Mouse (Mus musculus) kidney, embryonic 14.5 days (tissue): ENCODE measurements around the gene Numb. TPM values are rescaled to one million over a fixed set of nuclear protein-coding genes. Genes with fewer than 3 reads are reported as not detected.

ENCODE experiments used
- ATAC-seq: fragments of 200-750 bp; cut with Nextera tagmentation; 2 replicates; pipeline ENCODE4 v1.8.0; 2017; ENCODE audit warnings: moderate number of reproducible peaks, mild to moderate bottlenecking, moderate TSS enrichment, moderate library complexity; ENCODE audit not compliant: low FRiP score, low TSS enrichment
- H3K27ac ChIP-seq: fragments of 300-500 bp; sonication (generic); 2 replicates; pipeline ENCODE4 v1.5.1; 2014; ENCODE audit warnings: low read depth, mild to moderate bottlenecking, low read length, moderate library complexity, mixed read lengths
- H3K27me3 ChIP-seq: fragments of 300-500 bp; sonication (generic); 2 replicates; pipeline ENCODE4 v1.6.1; 2014; ENCODE audit warnings: mild to moderate bottlenecking, low read length; ENCODE audit not compliant: control insufficient read depth, insufficient read depth
- H3K36me3 ChIP-seq: fragments of 300-500 bp; sonication (generic); 2 replicates; pipeline ENCODE4 v1.6.1; 2014; ENCODE audit warnings: low read length, mixed read lengths; ENCODE audit not compliant: control insufficient read depth, insufficient read depth
- H3K4me1 ChIP-seq: fragments of 300-500 bp; sonication (generic); 2 replicates; pipeline ENCODE4 v1.6.1; 2014; ENCODE audit warnings: low read length, mixed read lengths; ENCODE audit not compliant: control insufficient read depth, insufficient read depth
- H3K4me2 ChIP-seq: fragments of 300-500 bp; sonication (generic); replicated peaks from 2 replicates; pipeline ENCODE4 v1.6.1; 2014; ENCODE audit warnings: low read depth, mild to moderate bottlenecking, low read length
- H3K4me3 ChIP-seq: fragments of 300-500 bp; sonication (generic); 2 replicates; pipeline ENCODE4 v1.5.1; 2014; ENCODE audit warnings: mild to moderate bottlenecking, low read length
- H3K9ac ChIP-seq: fragments of 300-500 bp; sonication (generic); 2 replicates; pipeline ENCODE4 v1.6.1; 2014; ENCODE audit warnings: low read depth, mild to moderate bottlenecking, low read length, moderate library complexity
- H3K9me3 ChIP-seq: fragments of 300-500 bp; sonication (generic); 2 replicates; pipeline ENCODE4 v1.6.1; 2016; ENCODE audit warnings: low read length; ENCODE audit not compliant: control insufficient read depth
- WGBS: fragments of 180-500 bp; shearing (Covaris S2); extraction: QIAGEN DNeasy Blood & Tissue Kit; methylation state at CpG from one replicate; pipeline ENCODE4 v1.1.7; 2014; 5-methylcytosine and 5-hydroxymethylcytosine counted together
- polyA plus RNA-seq: library from polyadenylated mRNA; unstranded; fragments of >200 nt; fragmentation: Nextera tagmentation; extraction: Ambion mirVana; gene quantifications from 2 replicates; pipeline ENCODE4 v1.2.1, GENCODE M21; 2014

The Numb gene
- polyA plus RNA-seq, 1 experiment from 2014 or later = 34.1 TPM

DNA sequence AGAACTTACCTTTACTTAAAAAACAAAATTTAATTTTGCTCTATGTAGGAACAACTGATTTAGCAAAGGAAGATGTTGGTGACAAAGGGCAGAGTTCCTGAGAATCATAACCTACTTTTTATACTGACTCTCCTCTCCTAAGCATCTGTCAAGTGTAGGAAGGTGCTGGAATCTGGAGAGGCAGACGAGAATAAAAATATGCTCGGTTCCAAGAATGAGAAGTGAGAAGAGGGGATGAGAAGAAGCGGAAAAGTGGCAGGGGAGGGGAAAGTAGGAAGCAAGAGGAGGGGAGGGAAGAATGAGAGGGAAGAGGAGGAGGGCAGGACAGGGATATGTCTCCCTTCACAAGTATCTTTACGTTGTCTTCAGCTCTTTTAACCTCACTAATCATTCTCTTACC, 71.4 kb downstream of the Numb start:
- WGBS = 85% methylated on average over 4 of the region's 4 CpGs
- no peak overlapping the region for H3K4me3 ChIP-seq

DNA sequence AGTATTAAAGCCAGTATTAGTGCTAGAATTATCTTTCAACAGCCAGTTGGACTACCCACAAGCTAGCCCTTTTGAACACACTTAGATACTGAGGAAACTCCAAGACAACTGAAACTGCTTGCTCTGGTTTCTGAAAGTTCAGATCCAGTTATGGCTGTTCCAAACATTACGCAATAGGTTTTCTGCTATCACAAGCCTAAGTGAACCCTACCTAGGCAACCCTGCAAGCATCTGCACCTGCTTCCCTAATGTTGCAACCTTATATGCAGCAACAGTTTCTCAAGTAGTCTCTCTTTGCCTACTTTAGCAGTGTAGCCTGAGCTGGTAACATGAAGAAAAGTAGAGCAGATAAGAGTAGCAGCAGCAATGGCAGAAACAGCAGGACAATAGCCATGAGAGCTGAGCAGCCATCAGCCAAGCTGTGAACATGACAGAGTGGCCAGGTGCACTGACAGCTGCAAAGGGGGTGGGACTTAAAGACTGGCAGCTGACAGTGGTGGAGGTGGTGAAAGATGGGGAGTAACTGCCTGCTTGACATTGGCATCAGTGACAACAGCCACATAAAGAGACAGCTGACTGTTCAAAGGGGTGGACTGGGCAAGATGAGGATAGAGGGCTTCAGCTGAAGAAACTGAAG, 73.0 kb downstream of the Numb start:
- 100% methylated on average over 1 of the region's 1 CpGs for WGBS
- H3K4me2 ChIP-seq = no peak overlapping the region
- no peaks in the 10 kb centered on the region for H3K4me1 ChIP-seq
- H3K36me3 ChIP-seq = no peaks in the 10 kb centered on the region; the same call in 1 of the 2 replicates
- H3K4me3 ChIP-seq = no peak overlapping the region
- H3K27ac ChIP-seq = no peak overlapping the region
- ATAC-seq = no peak
- H3K9ac ChIP-seq = no peak overlapping the region
- H3K9me3 ChIP-seq = no peaks in the 10 kb centered on the region
- H3K27me3 ChIP-seq = no peaks in the 10 kb centered on the region

More for the DNA sequence above, 71.4 kb downstream of the Numb start:
- no peaks in the 10 kb centered on the region for H3K9me3 ChIP-seq
- H3K4me2 ChIP-seq = no peak overlapping the region
- no peaks in the 10 kb centered on the region for H3K4me1 ChIP-seq
- H3K36me3 ChIP-seq = peaks cover 3% of the 10 kb centered on the region; the same call in 1 of the 2 replicates
- no peak for ATAC-seq
- no peaks in the 10 kb centered on the region for H3K27me3 ChIP-seq
- H3K27ac ChIP-seq = no peak overlapping the region
- no peak overlapping the region for H3K9ac ChIP-seq

DNA sequence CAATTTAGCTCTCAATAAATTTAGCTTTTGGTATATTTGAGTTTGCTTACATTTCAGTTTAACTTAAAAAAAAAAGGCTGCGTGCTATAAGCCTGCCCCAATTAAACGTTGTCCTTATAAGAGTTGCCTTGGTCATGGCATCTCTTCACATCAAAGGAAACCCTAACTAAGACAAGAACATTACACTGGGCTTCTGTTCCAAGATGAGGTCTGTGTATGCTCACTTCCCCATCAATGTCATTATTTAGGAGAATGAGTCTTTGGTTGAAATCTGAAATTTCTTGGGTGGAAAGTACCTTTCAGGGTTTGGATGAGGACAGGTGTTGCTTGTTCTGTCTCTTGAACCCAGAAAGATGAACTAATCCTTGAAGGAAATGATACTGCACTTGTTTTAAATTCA, 73.9 kb downstream of the Numb start:
- no peak overlapping the region for H3K27ac ChIP-seq
- no peak overlapping the region for H3K9ac ChIP-seq
- H3K4me3 ChIP-seq = no peak overlapping the region
- no peak overlapping the region for H3K4me2 ChIP-seq
- H3K4me1 ChIP-seq = no peaks in the 10 kb centered on the region
- ATAC-seq = no peak
- H3K27me3 ChIP-seq = no peaks in the 10 kb centered on the region
- H3K9me3 ChIP-seq = no peaks in the 10 kb centered on the region
- whole genome bisulfite sequencing = 92% methylated on average over 2 of the region's 2 CpGs
- H3K36me3 ChIP-seq = no peaks in the 10 kb centered on the region; the same call in 1 of the 2 replicates

DNA sequence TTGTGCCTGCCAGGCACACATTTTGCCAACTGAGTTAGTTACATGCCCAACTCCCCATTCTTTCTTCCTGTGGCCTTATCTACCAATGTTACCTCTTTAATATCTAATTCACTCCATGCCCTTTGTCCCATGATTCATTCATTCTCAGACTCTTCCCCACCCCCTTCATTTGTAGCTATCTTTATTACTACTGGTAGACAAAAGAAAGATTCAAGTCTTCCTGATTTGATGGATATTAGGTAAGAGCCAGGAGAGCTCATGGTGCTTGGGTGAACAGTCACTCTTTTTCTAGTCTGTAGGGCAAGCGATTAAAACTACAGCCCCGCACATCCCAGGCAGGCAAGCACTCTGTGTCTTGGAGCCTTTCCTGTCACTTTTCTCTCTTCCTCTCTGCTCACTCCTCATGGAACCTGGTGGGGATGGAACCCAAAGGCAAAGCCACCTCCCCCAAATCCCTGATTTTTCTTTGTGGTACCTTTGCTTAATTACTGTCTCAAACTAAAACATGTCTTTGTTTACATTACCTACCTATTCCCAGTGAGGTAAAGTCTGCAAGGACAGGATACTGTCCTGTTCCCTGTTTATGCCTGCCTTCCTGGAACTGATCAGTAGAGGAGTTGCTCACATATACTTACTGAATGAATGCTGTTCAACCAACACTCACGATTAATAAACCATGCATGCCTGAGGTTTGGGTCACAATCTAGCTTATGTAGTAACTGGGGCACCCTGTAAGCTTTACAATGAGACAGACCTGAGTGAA, 78.9 kb downstream of the Numb start:
- H3K36me3 ChIP-seq = peaks cover 13% of the 10 kb centered on the region; the same call in 1 of the 2 replicates
- H3K27me3 ChIP-seq = no peaks in the 10 kb centered on the region
- H3K4me1 ChIP-seq = no peaks in the 10 kb centered on the region
- H3K9ac ChIP-seq = no peak overlapping the region
- H3K9me3 ChIP-seq = no peaks in the 10 kb centered on the region
- H3K4me2 ChIP-seq = no peak overlapping the region
- H3K27ac ChIP-seq = no peak overlapping the region
- no peak overlapping the region for H3K4me3 ChIP-seq
- WGBS = 91% methylated on average over 3 of the region's 3 CpGs
- no peak for ATAC-seq

DNA sequence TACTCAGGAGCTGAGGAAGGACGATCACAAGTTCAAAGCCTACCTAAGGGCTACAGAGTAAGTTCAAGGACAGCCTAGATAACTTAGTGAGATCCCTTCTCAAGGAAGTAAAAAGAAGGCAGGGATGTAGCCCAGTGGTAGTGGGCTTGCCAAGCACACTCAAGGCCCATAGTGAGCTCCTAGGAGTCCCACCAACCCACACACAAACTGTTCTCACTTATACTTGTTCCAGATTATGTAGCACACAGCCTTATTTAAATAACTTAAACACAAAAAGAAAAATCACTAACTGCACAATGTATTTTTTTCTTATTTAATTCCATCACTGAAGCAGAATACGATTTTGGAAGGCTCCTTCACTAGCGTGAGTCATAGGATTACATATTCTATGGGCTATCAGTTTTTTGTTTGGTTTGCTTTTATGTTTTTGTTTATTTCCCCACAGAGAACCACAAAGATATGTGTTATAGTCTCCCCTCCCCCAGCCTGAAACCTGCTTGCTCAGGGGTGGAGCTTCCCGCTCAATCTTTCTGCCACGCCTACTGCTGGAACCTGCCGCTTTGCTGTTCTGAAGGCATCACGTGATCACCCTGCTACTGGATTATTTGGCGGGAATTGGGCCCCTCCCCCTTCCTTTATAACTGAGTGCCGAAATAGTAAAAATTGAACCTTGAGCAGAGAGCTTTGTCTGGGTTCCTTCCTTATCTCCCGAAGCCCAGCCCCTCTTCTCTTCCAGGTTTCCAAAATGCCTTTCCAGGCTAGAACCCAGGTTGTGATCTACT, 80.1 kb downstream of the Numb start:
- no peaks in the 10 kb centered on the region for H3K27me3 ChIP-seq
- no peak overlapping the region for H3K4me2 ChIP-seq
- WGBS = 87% methylated on average over 10 of the region's 10 CpGs
- no peak for ATAC-seq
- peaks cover 19% of the 10 kb centered on the region; the same call in 1 of the 2 replicates for H3K36me3 ChIP-seq
- no peaks in the 10 kb centered on the region for H3K4me1 ChIP-seq
- no peaks in the 10 kb centered on the region for H3K9me3 ChIP-seq
- no peak overlapping the region for H3K9ac ChIP-seq
- no peak overlapping the region for H3K4me3 ChIP-seq
- H3K27ac ChIP-seq = no peak overlapping the region

DNA sequence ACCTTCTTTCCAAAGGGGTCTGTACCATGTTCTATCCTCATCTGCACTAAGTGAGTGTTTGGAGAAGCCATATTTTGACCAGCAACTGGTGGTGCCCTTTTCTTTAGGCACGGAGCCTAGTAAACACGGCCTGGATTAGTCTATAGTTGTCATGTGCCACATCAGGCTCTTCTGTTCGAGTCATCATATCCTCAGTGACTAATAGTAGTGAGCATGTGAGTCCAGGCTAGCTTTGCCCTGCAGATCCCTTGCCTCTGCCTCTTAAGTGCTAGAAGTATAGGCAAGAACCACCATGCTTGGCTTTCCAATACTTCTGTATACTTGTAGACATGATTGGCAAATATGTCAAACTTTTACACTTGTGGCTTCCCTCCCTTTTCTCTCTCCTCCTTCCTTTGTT, 87.8 kb downstream of the Numb start:
- Histone ChIP-seq H3K4me1 (no peaks in the 10 kb centered on the region), H3K27ac (no peak overlapping the region), H3K9me3 (no peaks in the 10 kb centered on the region), H3K36me3 (peaks cover 14% of the 10 kb centered on the region; the same call in 1 of the 2 replicates), H3K4me2 (no peak overlapping the region), H3K27me3 (no peaks in the 10 kb centered on the region), H3K4me3 (no peak overlapping the region), H3K9ac (no peak overlapping the region)
- 94% methylated on average over 3 of the region's 3 CpGs for WGBS
- no peak for ATAC-seq

DNA sequence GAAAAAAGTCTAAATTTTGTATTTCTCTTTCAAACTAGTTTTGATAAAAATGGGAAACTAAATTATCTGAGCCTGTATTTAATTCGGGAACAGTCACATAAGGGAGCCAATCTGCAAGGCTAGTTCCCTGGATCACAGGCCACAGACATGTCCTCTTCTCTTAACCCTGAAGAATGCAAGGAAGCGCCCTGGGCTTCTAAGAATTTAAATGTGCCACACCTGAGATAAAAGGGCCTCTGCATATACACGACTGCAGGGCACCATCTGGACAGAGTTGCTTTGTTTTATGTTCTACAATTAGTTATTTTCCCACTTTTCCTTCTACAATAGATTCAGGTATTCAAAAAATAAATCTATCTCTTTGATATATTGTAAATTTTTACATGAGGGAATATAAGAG, 91.3 kb downstream of the Numb start:
- ATAC-seq = no peak
- H3K27me3 ChIP-seq = no peaks in the 10 kb centered on the region
- no peak overlapping the region for H3K4me3 ChIP-seq
- WGBS = 85% methylated on average over 3 of the region's 3 CpGs
- H3K4me2 ChIP-seq = no peak overlapping the region
- H3K36me3 ChIP-seq = peaks cover 8% of the 10 kb centered on the region; the same call in 1 of the 2 replicates
- H3K9ac ChIP-seq = no peak overlapping the region
- no peaks in the 10 kb centered on the region for H3K4me1 ChIP-seq
- H3K9me3 ChIP-seq = no peaks in the 10 kb centered on the region
- H3K27ac ChIP-seq = no peak overlapping the region

DNA sequence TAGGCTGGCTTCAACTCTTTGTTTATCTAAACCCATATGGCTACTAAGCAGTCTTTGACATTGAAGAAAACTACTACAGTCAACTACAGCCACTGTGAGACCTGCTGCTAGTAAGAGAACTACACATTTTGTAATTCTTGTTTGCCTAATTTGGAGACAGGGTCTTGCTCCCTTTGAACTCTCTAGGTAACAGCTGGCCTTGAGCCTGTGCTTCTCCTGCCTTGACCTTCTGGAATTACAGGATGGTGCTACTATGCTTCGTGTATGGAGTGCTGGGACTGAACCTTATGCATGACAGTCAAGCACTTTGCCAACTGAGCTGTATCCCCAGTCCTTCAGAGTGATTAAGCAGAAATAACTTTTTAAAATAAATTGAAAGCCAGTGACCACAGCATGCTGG, 105.1 kb downstream of the Numb start:
- Histone ChIP-seq H3K4me3 (no peak overlapping the region), H3K27ac (no peak overlapping the region), H3K4me1 (no peaks in the 10 kb centered on the region), H3K36me3 (no peaks in the 10 kb centered on the region; the same call in 1 of the 2 replicates), H3K9ac (no peak overlapping the region), H3K4me2 (no peak overlapping the region), H3K27me3 (no peaks in the 10 kb centered on the region), H3K9me3 (no peaks in the 10 kb centered on the region)
- WGBS = 86% methylated on average over 1 of the region's 1 CpGs
- no peak for ATAC-seq
